Mouse (Mus musculus): ENCODE data around the gene Nhs. TPM values are rescaled to one million over a fixed set of nuclear protein-coding genes. Genes with fewer than 3 reads are reported as not detected.

Gene Nhs
- polyA plus RNA-seq, 1 experiment from 2014 or later, result 2.2 TPM

DNA sequence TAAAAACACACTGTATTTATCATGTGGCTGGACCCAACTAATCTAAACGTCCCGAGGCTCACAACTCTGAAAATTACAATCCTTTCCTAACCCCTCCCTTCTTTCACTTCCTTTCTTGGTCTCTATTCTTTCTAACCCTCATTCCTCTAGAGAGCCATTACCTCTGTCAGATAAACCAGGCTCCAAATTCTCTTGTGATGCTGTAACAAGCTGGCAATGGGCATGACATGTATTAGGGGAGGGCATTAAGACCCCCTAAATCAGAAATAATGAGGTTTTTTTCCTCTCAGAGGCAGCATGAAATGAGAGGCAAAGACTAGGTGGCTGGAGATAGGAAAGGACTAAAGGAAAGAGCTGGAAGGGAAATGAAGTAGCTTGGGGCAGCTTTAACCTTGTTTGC, 96.4 kb downstream of the Nhs start:
- Histone ChIP-seq H3K27ac (no peak overlapping the region), H3K27me3 (ENCODE audit: insufficient read depth, poor library complexity, severe bottlenecking) (peaks cover 83% of the 10 kb centered on the region), H3K4me3 (no peak overlapping the region), H3K36me3 (no peaks in the 10 kb centered on the region), H3K9me3 (no peaks in the 10 kb centered on the region), H3K4me1 (replicated peaks) (no peaks in the 10 kb centered on the region)
- WGBS, result 81% methylated on average over 2 of the region's 2 CpGs
- DNase-seq (ENCODE audit: low spot score), result no peak

DNA sequence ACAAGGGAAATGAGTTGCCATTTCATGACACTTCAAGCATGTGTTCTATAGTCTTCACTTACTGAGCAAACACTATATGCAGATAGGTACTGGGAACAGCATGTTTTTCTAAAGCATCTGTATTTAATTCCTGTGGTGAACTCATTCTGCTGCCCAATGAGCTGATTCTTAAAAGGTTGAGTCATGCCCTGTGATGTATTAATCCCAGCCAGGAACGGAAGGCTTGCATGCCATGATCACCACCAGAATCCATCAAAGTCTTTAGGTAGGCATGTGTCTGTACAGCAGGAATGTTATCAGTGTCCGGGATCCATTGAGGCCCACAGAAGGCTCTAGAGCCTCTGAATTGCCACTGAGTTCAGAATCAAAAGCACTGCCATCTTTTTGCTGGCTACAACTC, 103.9 kb downstream of the Nhs start:
- no peaks in the 10 kb centered on the region for H3K9me3 ChIP-seq

GRCm38 (mm10) chrX:162053566-162053965, 106.0 kb downstream of the Nhs start:
- Histone ChIP-seq H3K36me3 (no peaks in the 10 kb centered on the region), H3K4me3 (no peak overlapping the region), H3K27ac (no peak overlapping the region), H3K9me3 (no peaks in the 10 kb centered on the region), H3K4me1 (replicated peaks) (0 out of 2 replicates have a peak, but pooled peaks cover 2% of the 10 kb centered on the region), H3K27me3 (ENCODE audit: insufficient read depth, poor library complexity, severe bottlenecking) (peaks cover 86% of the 10 kb centered on the region)
- 83% methylated on average over 5 of the region's 5 CpGs for WGBS
- no peak for DNase-seq (ENCODE audit: low spot score)

More for the DNA sequence above, 103.9 kb downstream of the Nhs start:
- Histone ChIP-seq H3K36me3 (no peaks in the 10 kb centered on the region), H3K4me3 (no peak overlapping the region), H3K27me3 (ENCODE audit: insufficient read depth, poor library complexity, severe bottlenecking) (peaks cover 93% of the 10 kb centered on the region), H3K4me1 (replicated peaks) (0 out of 2 replicates have a peak, but pooled peaks cover 2% of the 10 kb centered on the region), H3K27ac (no peak overlapping the region)
- DNase-seq (ENCODE audit: low spot score), result no peak
- WGBS, result 80% methylated on average over 2 of the region's 2 CpGs

GRCm38 (mm10) chrX:162052534-162052933, 107.0 kb downstream of the Nhs start:
- Histone ChIP-seq H3K36me3 (no peaks in the 10 kb centered on the region), H3K4me1 (replicated peaks) (0 out of 2 replicates have a peak, but pooled peaks cover 2% of the 10 kb centered on the region), H3K4me3 (no peak overlapping the region), H3K27me3 (ENCODE audit: insufficient read depth, poor library complexity, severe bottlenecking) (peaks cover 78% of the 10 kb centered on the region), H3K27ac (no peak overlapping the region), H3K9me3 (no peaks in the 10 kb centered on the region)
- no peak for DNase-seq (ENCODE audit: low spot score)
- 76% methylated on average over 1 of the region's 1 CpGs for WGBS

DNA sequence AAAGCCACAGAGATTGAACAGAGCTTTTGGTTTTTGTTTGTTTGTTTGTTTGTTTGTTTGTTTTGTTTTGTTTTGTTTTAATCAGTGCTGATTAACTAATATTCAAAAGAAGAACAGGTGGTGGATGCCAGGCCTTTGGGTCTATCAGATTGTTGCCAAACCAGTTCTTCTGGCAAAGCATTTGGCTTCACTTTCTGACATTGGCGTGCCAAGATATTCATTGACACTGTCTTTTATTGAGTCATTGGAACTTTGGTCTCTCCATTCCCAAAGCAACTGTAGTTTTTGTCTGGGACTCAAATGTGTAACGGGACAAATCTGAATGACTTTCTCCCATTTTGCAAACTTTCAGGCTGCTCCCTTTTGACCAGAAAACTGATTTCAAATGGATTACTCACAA, 109.9 kb downstream of the Nhs start:
- Histone ChIP-seq H3K4me3 (no peak overlapping the region), H3K36me3 (no peaks in the 10 kb centered on the region), H3K4me1 (replicated peaks) (0 out of 2 replicates have a peak, but pooled peaks cover 2% of the 10 kb centered on the region), H3K27ac (no peak overlapping the region), H3K9me3 (no peaks in the 10 kb centered on the region), H3K27me3 (ENCODE audit: insufficient read depth, poor library complexity, severe bottlenecking) (peaks cover 78% of the 10 kb centered on the region)
- 96% methylated on average over 2 of the region's 2 CpGs for WGBS
- no peak for DNase-seq (ENCODE audit: low spot score)

DNA sequence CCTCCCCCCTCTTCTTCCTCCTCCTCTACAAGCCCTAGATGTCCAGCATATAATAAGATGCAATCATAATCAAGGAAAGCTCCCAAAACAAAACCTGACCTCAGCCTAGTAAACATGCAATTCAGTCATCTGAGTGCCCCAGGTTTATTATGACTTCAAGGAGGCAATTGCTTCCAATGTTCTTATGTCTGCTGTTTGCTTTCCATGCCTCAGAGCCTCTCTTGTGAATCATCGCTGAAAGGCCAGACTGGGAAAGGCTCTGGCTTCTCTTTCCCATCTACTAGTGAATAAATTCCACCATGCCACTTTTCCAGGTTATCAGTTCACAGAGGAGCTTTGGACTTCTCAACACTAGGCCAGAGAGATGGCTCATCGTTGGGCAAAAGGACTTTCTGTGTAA, 114.0 kb downstream of the Nhs start:
- WGBS, result 89% methylated on average over 2 of the region's 2 CpGs
- Histone ChIP-seq H3K4me3 (no peak overlapping the region), H3K27me3 (ENCODE audit: insufficient read depth, poor library complexity, severe bottlenecking) (peaks cover 57% of the 10 kb centered on the region), H3K36me3 (no peaks in the 10 kb centered on the region), H3K27ac (no peak overlapping the region), H3K9me3 (no peaks in the 10 kb centered on the region), H3K4me1 (replicated peaks) (no peaks in the 10 kb centered on the region)
- DNase-seq (ENCODE audit: low spot score), result no peak

GRCm38 (mm10) chrX:162044109-162044508, 115.4 kb downstream of the Nhs start:
- Histone ChIP-seq H3K4me3 (no peak overlapping the region), H3K9me3 (no peaks in the 10 kb centered on the region), H3K27me3 (ENCODE audit: insufficient read depth, poor library complexity, severe bottlenecking) (peaks cover 58% of the 10 kb centered on the region), H3K27ac (no peak overlapping the region), H3K36me3 (no peaks in the 10 kb centered on the region), H3K4me1 (replicated peaks) (no peaks in the 10 kb centered on the region)
- no peak for DNase-seq (ENCODE audit: low spot score)

GRCm38 (mm10) chrX:162025210-162025953, 134.1 kb downstream of the Nhs start:
- Histone ChIP-seq H3K36me3 (no peaks in the 10 kb centered on the region), H3K4me3 (no peak overlapping the region), H3K4me1 (replicated peaks) (peaks cover 6% of the 10 kb centered on the region; the same call in 1 of the 2 replicates), H3K27me3 (ENCODE audit: insufficient read depth, poor library complexity, severe bottlenecking) (peaks cover 88% of the 10 kb centered on the region), H3K9me3 (no peaks in the 10 kb centered on the region), H3K27ac (no peak overlapping the region)
- 35% methylated on average over 13 of the region's 13 CpGs for WGBS
- DNase-seq (ENCODE audit: low spot score), result peak; percentile 44

DNA sequence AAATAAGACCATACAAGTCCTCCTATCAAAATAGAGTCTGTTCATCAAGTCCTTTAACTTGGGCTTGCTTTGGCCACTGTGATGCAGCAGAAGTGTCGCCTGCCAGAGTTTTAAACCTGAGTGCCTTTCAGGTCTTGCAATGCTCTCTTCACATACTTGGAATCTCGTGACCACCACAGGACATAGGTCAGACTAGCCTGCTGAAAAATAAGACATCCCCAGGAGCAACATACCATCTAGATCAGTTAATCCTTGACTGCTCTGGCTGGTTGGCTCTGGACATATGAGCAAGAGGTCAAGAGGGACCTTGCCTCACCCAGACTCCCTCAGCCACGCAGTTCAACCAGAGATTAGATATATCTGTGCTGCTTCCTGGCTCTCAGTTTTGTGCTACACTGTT, 137.8 kb downstream of the Nhs start:
- Histone ChIP-seq H3K27ac (no peak overlapping the region), H3K27me3 (ENCODE audit: insufficient read depth, poor library complexity, severe bottlenecking) (peaks cover 86% of the 10 kb centered on the region), H3K4me1 (replicated peaks) (peaks cover 14% of the 10 kb centered on the region; the same call in 1 of the 2 replicates), H3K4me3 (no peak overlapping the region), H3K36me3 (no peaks in the 10 kb centered on the region), H3K9me3 (no peaks in the 10 kb centered on the region)
- WGBS, result 76% methylated on average over 3 of the region's 3 CpGs
- DNase-seq (ENCODE audit: low spot score), result no peak

GRCm38 (mm10) chrX:162020039-162020566, 139.4 kb downstream of the Nhs start:
- Histone ChIP-seq H3K36me3 (no peaks in the 10 kb centered on the region), H3K4me1 (replicated peaks) (0 out of 2 replicates have a peak, but pooled peaks cover 8% of the 10 kb centered on the region), H3K9me3 (no peaks in the 10 kb centered on the region), H3K27me3 (ENCODE audit: insufficient read depth, poor library complexity, severe bottlenecking) (peaks cover 88% of the 10 kb centered on the region), H3K27ac (no peak overlapping the region), H3K4me3 (no peak overlapping the region)
- 90% methylated on average over 3 of the region's 3 CpGs for WGBS
- no peak for DNase-seq (ENCODE audit: low spot score)

DNA sequence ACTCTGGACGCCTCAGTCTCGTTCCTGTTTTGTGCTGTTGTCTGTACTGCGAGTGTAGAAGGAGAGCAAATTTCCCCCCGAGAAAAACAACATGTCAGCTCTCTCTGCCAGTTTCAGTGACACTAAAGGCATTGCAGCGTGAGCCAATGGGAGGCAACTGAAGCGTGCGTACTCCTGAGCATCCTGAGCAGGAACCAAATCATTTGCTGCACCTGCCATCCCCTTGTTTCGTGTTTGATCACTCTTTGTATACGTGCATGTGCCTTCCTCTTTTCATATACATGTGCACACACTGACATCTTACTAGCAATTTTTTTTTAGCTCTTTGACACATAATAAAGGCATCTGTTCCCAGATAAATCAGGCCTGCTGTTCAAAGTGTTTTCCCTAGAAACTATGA, 142.1 kb downstream of the Nhs start:
- DNase-seq (ENCODE audit: low spot score), result no peak
- H3K4me3 ChIP-seq, result no peak overlapping the region
- no peak overlapping the region for H3K27ac ChIP-seq
- 59% methylated on average over 9 of the region's 9 CpGs for WGBS
- H3K9me3 ChIP-seq, result no peaks in the 10 kb centered on the region
- peaks cover 98% of the 10 kb centered on the region for H3K27me3 ChIP-seq (ENCODE audit: insufficient read depth, poor library complexity, severe bottlenecking)
- H3K36me3 ChIP-seq, result no peaks in the 10 kb centered on the region
- 0 out of 2 replicates have a peak, but pooled peaks cover 8% of the 10 kb centered on the region for H3K4me1 ChIP-seq (replicated peaks)

DNA sequence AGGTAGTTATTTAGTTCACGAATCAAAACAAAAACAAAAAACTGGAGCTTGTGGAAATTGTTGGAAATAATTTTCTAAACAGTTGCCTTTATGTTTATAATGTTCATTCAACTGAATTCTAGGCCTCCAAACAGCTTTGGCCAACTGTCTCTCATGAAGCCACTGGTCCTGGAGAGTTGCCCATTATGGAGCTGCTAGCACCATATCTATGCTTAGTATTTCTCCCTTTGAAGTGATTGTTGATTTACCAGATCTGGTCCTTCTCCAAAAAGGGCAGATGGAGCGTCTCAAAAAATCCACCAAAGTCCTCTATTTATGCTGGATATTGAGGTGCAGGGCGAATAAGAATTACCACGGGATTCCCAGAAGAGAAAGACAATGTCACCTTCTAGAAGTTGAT, 147.0 kb downstream of the Nhs start:
- Histone ChIP-seq H3K27me3 (ENCODE audit: insufficient read depth, poor library complexity, severe bottlenecking) (peaks cover 96% of the 10 kb centered on the region), H3K36me3 (no peaks in the 10 kb centered on the region), H3K4me1 (replicated peaks) (peaks cover 24% of the 10 kb centered on the region), H3K27ac (no peak overlapping the region), H3K4me3 (no peak overlapping the region), H3K9me3 (no peaks in the 10 kb centered on the region)
- DNase-seq (ENCODE audit: low spot score), result no peak
- WGBS, result 97% methylated on average over 4 of the region's 4 CpGs

GRCm38 (mm10) chrX:162009876-162010275, 149.7 kb downstream of the Nhs start:
- H3K27me3 ChIP-seq (ENCODE audit: insufficient read depth, poor library complexity, severe bottlenecking), result peaks cover 95% of the 10 kb centered on the region
- H3K27ac ChIP-seq, result peak overlapping the region; percentile 81
- H3K9me3 ChIP-seq, result no peaks in the 10 kb centered on the region
- H3K36me3 ChIP-seq, result no peaks in the 10 kb centered on the region
- peaks cover 19% of the 10 kb centered on the region for H3K4me1 ChIP-seq (replicated peaks)
- peak; percentile 63 for DNase-seq (ENCODE audit: low spot score)
- H3K4me3 ChIP-seq, result no peak overlapping the region
- WGBS, result 22% methylated on average over 3 of the region's 3 CpGs

Measured in hindbrain, embryonic 10.5 days (tissue).